Mouse (Mus musculus): Measurements from ENCODE around the gene Clec4g.
"Not testable (repeated sequence)": the region's sequence is repeated elsewhere in the genome, so short reads cannot be mapped to it uniquely, and the experiment has no call there.

Gene Clec4g

DNA sequence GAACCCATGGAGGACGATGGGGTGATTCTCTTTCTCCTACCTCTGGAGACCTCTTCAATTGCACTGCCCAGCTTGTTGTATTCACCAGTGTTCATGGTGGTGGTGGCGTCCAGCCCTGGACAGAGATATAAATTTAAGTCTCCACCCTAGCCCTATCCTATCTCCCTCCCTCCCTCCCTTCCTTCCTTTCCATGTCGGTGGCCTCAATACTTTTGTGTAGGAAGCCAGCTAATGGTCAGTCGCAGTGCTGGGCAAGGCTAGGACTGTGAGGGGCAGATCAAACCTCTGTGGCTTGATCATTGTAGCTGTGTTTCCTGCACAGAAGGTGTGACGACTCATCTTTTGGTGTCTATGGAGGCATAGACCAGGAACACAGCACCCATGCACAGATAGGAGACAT is at the start of gene Clec4g:
Gene Clec4g, minus strand, starts transcription at position 101 of the 400 bp plus-strand sequence.
- no peak for DNase-seq

- not testable (repeated sequence) for DNase-seq
These were observed 48.2 kb upstream of the Clec4g start for GRCm38 (mm10) chr8:3768641-3769040.

DNA sequence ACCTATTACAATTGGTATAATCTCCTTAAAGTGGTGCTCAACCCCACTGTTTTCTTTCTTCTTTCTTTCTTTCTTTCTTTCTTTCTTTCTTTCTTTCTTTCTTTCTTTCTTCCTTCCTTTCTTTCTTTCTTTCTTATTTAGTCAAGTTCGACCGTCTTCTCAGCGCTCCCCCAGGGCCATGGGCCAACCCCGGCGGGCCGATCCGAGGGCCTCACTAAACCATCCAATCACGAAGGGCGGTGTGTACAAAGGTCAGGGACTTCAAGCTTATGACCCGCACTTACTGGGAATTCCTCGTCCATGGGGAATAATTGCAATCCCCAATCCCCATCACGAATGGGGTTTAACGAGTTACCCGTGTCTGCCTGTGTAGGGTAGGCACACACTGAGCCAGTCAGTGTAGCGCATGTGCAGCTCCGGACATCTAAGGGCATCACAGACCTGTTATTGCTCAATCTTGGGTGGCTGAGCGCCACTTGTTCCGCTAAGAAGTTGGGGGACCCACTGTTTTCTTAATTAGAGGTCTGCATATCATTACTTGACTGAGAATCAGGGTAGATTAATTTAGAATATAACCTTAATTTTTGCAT is 33.9 kb upstream of the Clec4g start:
- DNase-seq, result peak; percentile 71

GRCm38 (mm10) chr8:3748761-3749160 is 28.3 kb upstream of the Clec4g start, which contains the start of gene Cd209a:
Cd209a (minus strand) TSS chr8:3748984.
- no peak for DNase-seq

GRCm38 (mm10) chr8:3736947-3737346 is 16.5 kb upstream of the Clec4g start:
- no peak for DNase-seq

- no peak for DNase-seq
These were observed 15.1 kb upstream of the Clec4g start for GRCm38 (mm10) chr8:3735599-3735998.

DNA sequence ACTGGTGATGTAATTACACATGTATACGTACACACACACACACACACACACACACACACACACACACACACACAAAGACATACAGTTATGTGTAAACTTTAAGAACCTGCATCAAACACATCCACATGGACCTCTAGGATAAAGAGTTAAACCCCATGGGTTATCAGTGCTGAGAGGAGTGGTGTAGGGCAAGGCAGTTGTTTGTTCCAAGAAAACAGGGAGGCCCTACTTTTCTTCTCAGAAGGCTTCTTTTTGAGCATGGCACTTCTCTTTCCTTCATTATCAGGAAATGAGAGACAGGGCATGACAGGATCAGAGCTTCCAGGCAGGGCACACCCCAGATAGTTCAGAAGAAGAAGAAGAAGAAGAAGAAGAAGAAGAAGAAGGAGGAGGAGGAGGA is 13.6 kb upstream of the Clec4g start:
- no peak for DNase-seq

- no peak for DNase-seq
These were observed 590 bp upstream of the Clec4g start for GRCm38 (mm10) chr8:3721041-3721440.

DNA sequence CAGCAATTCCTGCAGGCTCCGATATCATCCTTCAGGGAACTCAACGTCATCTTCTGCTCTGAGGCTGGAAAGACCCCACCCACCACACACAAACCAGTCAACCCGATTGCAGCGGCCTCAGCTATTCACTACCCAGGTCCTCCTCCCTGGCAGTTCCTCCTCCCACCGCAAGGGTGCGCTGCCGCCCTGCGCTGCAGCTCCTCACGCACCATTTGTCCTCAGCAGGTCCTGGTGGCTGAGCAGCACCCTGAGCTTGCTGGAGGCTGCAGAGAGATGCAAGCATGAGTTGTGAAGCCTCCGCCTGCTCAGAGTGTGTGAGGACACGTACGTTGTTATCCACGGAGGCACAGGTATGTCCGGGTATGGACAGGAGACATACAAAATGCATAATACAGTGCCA is 1.9 kb downstream of the Clec4g start:
- peak; percentile 66 for DNase-seq

DNA sequence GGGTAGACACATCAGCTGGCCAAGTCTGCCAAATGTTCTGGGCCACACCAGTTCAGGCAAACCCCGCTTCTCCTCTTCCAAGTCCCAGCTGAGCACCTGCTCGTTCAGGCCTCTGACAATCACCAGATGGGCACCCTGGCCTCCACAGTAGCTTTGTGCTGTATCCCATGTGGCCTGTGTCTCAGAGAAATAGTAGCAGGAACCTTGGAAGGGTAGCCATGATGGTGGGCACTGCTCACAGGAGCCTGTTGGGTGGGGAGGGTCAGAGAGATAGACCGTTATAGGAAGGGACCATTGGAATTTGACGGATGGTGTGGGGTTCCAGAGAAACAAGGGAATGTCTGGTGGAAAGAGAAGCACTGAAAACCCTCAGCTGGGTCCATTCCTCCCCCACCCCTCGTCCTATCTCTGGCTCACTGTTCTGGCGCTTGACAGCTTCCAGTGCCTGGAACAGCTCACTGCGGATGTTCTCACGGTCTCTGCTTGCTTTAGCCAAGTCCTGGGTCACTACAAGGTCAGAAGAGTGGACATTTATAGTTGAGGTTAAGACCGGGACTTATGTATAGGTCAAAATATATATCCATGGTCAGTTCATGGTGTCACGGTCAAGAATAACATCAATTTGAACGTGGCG is 3.0 kb downstream of the Clec4g start:
- DNase-seq, result no peak

DNA sequence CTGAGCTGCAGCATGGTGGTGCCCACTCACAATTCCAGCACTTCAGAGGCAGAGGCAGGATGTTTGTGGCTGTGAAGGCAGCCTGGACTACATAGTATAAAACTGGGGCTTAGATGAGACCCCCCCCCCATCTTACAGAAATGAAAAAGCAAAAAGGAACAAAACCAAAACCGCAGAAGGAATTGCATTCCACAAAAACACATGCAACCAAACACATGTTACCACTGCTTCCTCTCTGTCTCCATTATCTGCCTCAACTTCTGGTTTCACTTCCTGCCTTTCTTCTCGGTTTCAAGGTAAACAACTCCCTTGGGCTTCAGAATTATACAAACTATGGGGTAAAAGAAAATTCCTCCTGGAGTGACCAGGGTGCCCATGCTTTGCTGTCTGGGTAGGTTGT is 8.8 kb downstream of the Clec4g start:
- no peak for DNase-seq

- DNase-seq, result no peak
These were observed 10.1 kb downstream of the Clec4g start for GRCm38 (mm10) chr8:3710312-3710711.

DNA sequence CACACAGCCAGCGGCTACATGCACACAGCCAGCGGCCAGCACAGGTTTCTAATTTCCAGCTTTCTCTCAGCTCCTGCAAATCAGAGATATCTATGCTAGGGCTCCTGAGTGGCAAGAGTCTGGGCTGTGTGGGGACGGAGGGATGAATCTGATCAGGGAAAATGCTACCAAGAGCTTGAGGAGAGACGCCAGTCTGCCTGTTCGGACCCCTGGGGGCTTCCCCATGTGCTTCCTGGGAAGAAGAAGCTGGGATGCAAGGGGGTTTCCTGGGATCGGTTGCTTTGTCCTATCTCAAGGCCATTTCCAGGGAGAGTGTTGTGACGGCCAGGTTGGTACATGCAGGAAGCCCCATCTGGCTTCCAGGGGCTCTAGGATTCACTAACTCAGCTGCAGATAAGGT is 12.8 kb downstream of the Clec4g start:
- DNase-seq, result no peak

DNA sequence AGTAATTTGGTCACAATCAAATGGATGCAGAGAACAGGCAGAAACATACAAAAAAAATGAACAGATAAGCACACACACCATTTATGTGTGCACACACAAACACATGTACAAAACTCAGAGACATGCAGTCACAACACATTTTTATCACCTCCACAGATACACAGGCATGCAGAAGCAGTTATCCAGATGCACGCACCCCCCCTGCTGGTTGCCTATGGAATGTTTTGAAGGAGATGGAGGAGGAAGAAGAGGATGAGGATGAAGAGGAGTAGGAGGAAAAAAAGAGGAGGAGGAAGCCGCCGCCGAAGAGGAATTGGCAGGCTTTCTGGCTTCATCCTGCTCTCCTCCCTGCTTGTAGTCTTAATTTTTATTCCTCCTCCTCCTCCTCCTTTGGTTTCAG is 14.7 kb downstream of the Clec4g start:
- DNase-seq, result peak; percentile 16

- no peak for DNase-seq
These were observed 19.0 kb downstream of the Clec4g start for GRCm38 (mm10) chr8:3701491-3701890.

DNA sequence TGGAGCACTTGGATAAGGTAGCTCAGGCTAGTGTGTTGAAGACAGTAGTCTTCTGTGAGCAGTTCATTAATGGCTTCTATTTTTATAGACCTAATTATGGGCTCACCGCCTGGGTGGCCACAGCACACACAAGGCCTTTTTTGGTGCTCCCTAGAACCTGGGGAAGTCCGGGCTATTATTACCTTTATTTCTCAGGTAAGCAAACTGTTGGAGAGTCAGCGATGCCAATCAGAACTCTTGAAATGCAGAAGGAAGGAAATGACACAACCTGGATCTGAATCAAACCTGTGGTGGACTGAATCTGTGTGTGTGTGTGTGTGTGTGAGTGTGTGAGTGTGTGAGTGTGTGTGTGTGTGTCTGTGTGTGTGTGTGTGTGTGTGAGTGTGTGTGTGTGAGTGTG is 26.3 kb downstream of the Clec4g start, which contains the start of gene Fcer2a:
Gene Fcer2a, minus strand, starts transcription at position 55 of the 400 bp plus-strand sequence.
- DNase-seq, result no peak

DNA sequence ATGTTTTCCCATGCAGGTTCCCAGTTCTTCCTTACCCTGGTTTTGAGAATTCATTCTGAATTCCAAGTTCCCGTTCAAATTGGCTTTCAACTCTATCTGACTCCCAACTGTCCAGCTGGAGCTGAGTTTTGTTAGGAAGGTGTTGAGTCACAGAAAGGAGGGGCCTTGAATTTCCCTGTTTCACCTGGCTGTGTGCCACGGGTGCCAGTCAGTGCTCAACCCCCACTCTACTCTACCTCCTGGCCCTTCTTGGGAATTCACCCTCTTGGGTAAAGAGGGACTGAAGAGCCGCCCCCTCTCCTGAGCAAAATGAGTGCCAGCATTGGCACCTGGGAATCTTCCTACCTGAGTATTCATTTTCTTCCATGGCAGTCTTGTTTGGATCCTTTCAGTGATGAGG is 29.7 kb downstream of the Clec4g start:
- DNase-seq, result no peak

- DNase-seq, result no peak
These were observed 32.9 kb downstream of the Clec4g start for GRCm38 (mm10) chr8:3687537-3687936.

DNA sequence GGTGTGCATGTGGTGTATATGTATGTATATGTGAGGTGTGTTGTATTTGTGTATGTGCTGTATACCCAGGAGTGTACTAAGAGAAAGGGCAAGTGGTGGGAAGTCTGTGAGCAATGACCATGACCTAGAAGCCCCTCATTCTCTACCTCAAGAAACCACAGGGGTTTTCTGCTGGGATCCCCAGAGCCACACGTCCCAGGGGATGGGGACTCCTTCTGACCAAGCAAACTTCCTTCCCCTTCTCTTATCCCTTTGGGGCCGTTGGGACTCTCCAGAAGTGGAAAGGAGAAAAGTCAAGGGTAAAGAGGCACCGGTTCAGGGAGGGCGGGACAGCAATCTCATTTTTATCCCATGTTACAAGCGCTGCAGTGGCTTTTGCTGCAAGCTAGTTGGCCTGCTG is 35.0 kb downstream of the Clec4g start:
- DNase-seq, result no peak

DNA sequence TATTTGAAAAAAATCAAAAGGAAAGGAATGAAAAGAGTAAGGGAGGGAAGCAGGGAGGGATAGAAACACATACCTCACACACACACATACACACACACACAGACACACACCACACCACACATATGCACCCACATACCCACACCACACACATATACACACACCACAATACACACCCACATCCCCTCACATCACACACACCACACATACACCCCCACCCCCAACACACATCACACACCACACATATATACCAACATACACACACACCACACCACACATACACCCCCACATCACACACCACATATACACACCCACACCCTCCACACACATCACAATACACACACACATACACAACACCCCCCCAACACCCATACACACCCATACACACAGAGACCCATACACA is 35.9 kb downstream of the Clec4g start:
- no peak for DNase-seq

DNA sequence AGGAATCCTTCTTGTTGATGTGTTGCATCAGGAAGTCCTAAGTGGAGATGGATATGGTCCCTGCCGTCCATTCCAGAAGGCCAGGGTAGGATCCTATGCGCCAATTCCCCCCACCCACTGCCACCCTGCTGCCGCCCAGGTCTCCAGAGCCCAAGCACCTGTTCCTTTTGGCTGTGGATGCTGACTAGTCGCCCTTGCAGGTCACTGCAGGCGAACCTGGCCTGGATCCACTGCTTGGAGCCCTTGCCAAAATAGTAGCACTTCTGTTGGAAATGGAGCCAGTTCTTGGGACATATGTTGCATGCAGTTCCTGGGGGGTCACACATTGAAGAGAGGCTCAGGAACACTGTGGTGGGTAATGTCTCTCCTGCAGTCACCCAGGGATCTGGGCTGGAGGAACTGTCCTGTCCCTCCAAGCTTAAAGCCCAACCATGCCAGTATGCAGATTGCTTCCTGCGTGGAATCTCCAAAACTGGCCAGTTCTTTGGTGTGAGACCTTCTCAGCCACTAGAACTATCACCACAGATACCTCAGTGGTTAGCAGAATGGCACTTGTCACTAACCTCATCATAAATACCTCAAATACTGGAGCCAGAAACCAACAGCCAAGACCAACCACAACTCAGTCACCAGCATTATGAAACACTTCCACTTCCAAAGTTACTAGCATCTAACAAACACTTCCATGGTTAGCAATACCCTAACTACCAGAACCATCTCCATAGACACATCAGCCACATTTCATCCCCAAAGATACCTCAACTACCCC is 36.9 kb downstream of the Clec4g start:
- DNase-seq, result no peak

DNA sequence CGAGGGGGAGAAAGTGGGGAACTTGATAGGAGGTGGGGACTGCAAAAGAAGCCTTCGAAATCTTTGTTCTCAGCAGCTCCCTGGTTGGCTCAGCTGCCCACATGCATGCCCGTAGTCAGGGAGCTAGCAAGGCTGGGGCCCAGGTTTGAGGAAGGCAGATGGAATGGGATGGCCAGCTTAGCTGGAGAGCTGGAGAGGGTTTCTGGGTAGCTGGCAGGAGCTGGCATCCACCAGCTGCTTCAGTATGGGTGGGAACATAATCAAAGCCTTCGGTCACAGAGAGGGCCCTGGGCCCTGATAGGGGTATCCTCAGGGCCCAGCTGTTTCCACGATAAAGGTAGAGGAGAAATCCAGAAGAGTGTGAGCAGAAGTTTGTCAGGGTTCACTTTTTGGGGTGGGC is 38.0 kb downstream of the Clec4g start:
- DNase-seq, result no peak

DNA sequence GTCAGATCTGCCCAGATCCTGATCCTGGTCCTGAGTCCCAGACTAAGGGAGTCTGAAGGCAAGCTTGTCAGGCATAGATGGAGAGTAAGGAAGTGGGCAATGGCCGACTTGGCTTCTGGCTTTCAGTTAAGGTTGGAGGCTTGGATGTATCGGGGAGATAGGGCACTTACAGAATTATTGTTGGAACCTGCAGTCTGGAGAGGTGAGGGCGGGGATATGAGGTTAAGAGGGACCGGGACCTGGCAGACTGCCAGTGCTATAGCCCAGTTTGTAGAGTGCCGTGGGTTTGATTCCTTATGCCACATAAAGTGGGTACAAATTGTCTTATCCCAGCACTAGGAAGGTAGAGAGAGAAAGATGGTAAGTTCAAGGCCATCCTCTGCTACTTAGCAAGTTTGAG is 40.8 kb downstream of the Clec4g start:
- no peak for DNase-seq

DNA sequence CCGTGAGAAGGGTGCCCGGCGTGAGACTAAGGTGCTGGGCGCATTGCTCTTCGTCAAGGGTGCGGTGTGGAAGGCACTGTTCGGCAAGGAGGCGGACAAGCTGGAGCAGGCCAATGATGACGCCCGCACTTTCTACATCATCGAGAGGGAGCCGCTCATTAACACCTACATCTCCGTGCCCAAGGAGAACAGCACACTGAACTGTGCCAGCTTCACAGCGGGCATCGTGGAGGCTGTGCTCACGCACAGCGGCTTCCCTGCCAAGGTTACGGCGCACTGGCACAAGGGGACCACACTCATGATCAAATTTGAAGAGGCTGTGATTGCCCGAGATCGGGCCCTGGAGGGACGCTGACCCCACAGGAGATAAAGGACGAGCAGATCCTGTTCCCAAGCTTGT is 41.2 kb downstream of the Clec4g start:
- no peak for DNase-seq
